Mouse (Mus musculus): ENCODE data around the gene Trim2.

- TF ChIP-seq SRF (IDR thresholded peaks at IDR 0.05; ENCODE audit: control insufficient read depth, insufficient read length, low read depth) (no peak), POLR2A (IDR thresholded peaks at IDR 0.05; ENCODE audit: insufficient read length, low read depth) (no peak), CEBPB (IDR thresholded peaks at IDR 0.05; ENCODE audit: insufficient read depth, poor library complexity, severe bottlenecking) (no peak), USF1 (IDR thresholded peaks at IDR 0.05; ENCODE audit: low read depth) (no peak), E2F4 (IDR thresholded peaks at IDR 0.05; ENCODE audit: insufficient read depth) (no peak), MYOG (IDR thresholded peaks at IDR 0.05; ENCODE audit: control insufficient read depth in 1 of 3, insufficient read depth in 1 of 3, insufficient read length in 2 of 3, low read depth in 2 of 3) (no peak), MYOD1 (IDR thresholded peaks at IDR 0.05; ENCODE audit: control insufficient read depth in 1 of 3, insufficient read length in 2 of 3, low read depth in 2 of 3) (no peak), TCF3 (IDR thresholded peaks at IDR 0.05; ENCODE audit: insufficient read length, low read depth) (no peak), POLR2AphosphoS2 (IDR thresholded peaks at IDR 0.05; ENCODE audit: insufficient read length, low read depth) (no peak), REST (IDR thresholded peaks at IDR 0.05; ENCODE audit: insufficient read depth, insufficient read length) (no peak), MAX (IDR thresholded peaks at IDR 0.05; ENCODE audit: low read depth) (no peak), TCF12 (IDR thresholded peaks at IDR 0.05; ENCODE audit: insufficient read depth, poor library complexity, severe bottlenecking) (no peak)
Measured at GRCm38 (mm10) chr3:84257989-84258517, 48.6 kb downstream of the Trim2 start.

Measured in myocyte (in vitro differentiated cells).